Mouse (Mus musculus) layer of hippocampus, postnatal 25 days (tissue): ENCODE data around the gene Dpep1. TPM values are rescaled to one million over a fixed set of nuclear protein-coding genes. Genes with fewer than 3 reads are reported as not detected.
"Not testable (repeated sequence)": the region's sequence is repeated elsewhere in the genome, so short reads cannot be mapped to it uniquely, and the experiment has no call there.

Experiments used
- DNase-seq, 2 experiments: peaks; one replicate each; pipeline ENCODE4 v3.0.0; 2022; ENCODE audit warnings: mixed read lengths in 2 of 2, low spot score in 1 of 2; ENCODE audit errors: extremely low spot score in 1 of 2
- total RNA-seq, 2 experiments: library from RNA; stranded (reverse); gene quantifications; 2 replicates each; pipeline ENCODE4 v1.2.3; 2021

Gene Dpep1
- under 1 TPM; 0.17 to 0.23 TPM for total RNA-seq

DNA sequence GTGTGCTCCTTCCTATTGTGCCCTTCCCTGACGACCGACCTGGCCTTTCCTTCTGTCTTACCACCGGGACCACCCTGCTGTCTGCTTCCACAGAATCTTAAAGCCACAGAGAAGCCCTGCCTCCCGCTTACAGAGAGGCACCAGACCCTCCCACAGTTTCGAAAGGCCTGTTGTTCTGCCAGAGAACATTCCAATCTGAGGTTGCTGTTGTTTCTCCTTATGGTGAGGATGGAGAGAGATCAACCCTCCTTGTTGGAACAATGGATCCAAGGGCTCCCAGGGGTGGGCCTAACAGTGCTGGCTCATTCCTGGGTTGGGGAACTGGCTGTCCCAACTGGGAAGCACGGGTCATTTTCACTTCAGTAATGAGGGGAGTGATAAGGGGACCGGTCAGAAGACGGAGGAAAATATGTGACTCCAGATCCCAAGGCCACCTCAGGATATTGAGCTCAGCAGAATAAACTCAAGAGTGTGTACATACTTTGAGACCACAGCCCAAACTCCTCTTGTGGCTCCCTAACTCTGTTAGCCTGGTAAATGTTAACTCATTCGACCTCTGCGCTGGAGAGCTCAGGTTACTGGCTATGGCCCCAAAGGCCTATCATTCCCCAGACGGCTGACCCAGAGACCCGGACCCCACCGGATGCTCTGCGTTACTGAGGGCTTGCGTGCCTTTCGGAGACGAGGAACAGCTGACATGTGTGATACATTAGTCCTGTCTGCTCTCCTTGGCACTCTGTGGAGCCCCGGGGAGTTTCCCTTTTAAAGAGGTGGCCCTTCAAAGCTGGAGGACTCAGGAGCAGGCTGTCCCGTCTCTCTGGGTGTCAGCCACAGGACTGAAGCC lies at the start of gene Dpep1:
Gene Dpep1 (plus strand): TSS at position 677 of the 844 bp plus-strand sequence.
- DNase-seq = no peak

DNA sequence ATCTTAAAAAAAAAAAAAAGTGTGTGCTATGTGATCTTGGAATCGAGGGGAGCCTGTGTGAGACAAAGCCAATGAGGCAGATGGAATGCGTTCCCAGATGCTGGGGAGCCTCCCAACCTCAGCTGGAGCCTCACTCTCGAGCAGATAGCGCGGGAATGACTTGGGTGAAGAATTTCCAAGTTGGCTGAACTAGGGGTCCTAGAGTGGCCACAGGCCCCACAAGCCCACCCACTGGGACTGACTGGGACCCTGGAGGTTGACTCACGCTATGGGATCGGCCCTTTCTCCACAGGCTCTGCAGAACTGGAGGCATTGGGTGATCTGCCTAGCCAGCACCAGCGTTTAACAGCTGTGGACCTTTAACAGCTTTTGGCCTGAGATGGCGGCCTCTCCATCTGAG lies 49.8 kb upstream of the Dpep1 start:
- no peak for DNase-seq

DNA sequence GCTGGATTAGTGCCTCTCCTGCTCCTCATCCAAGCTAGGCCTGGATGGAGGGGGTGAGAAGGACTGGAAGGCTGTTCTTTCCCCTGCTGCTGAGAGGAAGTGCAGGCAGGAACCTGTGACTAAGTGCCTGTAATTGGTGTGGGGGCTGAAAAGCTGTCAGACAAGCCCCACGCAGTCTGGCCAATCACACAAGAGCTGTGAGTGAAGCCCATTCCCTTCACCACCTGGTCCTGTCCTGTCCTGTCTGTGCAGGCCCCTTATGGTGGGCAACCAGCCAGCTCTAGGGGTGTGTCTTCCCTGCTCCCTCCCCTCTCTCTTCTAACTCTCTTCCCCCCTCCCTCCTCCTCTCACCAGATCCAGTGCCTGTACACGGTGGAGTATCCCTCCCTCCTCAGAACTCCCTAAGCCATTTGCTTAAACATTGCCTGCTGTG lies 48.4 kb upstream of the Dpep1 start:
- peak in 1 of 2 experiments; percentile 50 for DNase-seq

DNA sequence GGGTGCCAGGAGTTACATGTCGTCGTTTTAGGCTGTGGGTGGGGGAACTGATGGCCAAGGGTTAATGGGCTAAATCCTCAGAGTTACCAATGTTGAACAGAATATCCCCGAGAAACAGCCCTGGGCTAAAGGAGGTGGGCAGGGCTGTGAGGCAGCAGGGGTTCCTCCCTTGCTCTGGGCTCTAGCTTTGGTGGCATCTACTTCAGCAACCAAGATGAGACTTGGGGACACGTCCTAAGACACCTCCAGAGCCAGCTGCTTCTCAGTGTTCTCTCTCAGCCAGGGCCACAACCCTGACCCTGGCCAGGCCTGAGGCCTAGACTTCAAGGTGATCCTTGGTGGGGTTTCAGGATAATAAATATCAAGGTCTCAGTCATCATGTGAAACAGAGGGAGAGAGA lies 47.3 kb upstream of the Dpep1 start:
- no peak for DNase-seq

DNA sequence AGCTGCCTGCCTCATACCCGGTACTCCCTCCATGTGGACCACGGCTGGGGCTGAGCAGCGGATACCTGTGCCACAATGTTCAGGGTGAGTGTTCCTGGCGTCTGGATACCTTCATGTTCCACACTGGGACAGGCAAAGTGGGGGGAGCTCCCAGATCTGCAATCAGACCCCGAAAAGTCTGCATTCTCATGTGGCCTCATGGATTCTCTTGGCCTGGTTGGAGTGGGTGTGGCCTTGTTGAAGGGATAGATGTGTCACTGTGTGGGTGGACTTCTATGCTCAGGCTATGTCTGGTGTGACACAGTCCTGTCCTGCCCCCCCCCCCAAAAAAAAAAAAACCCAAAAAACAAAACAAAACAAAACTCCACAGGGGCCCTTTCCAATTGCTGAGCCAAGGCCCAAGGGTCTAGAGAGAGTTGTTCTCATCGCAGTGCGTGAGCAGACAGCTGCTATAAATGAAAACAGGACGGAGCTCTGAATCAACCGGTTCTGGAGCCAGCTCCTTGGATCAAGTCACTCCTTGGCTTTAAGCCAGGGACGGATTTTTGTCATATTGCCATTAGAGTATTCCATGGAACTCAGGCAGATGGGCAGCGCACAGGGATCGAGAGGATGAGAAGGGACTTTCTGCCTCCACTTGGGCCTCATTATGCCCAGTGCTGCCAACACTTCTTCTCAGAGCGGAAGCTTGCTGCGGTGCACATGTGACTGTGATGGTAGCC lies 44.1 kb upstream of the Dpep1 start:
- DNase-seq = peak in 1 of 2 experiments; percentile 53

DNA sequence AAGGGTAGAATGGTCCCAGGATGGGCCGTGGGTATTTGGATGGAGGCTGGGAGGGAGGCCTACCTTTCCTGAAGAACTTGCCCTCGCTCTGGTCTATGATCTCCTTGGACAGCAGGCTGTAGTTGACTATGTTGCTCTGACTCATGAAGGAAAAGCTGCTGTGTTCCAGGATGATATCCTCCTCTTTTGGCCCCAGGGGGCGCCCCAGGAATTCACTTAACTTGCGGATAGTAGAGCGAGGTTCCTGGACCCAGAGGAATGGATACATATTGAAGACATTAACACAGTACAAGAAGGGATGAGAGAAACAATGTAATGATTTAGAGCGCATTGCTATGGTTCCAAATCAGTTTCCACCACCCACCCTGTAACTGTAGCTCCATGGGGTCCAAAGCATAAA lies 40.8 kb upstream of the Dpep1 start:
- no peak for DNase-seq

DNA sequence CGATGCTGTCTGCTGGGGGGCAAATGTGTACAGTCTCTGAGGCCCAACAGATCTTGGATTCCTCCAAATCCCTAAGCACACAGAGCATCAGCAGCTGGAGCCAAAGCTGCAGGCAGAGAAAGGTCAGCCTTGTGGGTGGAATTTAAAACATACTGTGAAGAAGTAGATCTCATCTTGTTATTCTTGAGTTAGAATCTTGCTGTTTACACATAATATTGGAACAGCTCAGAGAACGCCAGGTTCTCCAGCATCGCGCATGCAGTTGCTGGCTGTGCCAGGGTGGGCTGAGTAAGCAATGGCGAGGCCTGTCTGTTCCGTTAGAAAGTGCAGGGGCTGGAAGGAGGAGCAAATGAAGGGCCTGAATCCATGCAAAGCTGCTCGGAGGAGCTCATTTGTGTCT lies 39.7 kb upstream of the Dpep1 start:
- no peak for DNase-seq

DNA sequence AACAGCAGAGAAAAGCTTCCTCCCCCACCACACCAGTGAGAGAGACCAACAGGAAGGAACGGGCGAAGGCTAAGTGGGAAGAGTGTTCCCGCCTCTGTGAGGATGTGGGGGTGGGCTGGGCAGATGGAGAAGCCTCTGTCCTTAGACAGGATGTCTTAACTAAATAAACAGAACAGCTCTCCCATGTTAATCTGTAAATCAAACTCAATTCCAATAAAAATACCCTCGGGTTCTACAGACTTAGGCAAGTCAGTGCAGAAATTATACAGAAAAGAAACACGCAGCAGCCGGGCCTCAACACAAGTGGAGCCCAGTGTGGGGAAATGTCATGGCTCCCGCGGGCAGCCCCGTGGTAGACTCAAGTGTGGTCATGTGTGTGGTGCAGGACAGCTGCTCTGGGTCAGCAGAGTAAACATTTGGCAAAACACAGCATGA lies 35.3 kb upstream of the Dpep1 start:
- DNase-seq = no peak

DNA sequence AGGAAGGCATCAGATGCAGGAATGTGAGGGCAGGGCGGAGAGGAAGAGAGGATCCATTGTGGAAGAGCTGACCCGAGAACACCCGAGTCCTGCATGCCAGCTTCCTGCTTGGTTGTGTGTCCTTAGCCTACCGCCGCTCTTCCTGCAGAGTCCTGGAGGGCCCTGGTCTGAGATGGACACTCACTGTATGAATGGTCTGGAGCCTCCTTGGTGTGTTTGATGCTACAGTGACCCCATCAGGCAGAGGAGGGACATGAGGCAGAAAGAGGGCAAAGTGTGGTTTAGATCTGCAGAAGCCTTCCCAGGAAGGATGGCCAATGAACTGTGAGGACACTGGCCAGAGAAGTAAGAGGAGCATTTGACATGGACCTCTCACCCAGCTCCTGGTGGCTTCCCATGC lies 30.9 kb upstream of the Dpep1 start:
- DNase-seq = no peak

DNA sequence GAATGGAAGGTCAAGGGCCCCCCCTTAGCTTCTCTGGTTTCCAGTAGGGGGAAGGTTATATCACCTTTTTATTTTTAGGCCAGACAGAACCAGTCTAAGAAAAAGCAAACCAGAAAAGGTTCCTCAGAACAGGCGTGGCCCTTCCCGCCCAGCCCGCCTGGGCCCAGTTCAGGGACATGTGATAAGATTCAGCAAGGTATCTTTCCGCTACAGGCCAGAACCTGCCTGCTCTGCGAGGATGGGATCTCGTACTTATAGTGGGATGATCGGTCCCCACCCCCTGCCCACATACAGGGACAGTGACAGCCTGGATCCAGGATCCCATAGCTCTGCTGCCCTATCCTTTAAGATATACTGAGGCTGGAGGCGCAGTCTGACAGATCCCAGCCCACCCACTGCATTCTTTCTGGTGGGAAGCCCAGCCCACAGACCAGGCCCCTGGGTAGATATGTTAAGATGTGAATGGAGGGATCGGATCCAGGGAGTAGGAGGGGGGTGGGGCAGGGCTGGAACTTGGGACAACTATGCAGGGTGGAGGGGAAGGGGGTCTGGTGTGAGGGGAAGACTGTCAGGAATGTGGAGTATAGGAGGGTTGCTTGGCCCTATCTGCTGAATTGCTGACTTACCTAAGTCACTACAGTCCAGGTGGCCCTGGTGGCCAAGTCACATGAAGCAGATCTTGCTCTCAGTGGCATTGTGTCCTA lies 29.8 kb upstream of the Dpep1 start:
- no peak for DNase-seq

DNA sequence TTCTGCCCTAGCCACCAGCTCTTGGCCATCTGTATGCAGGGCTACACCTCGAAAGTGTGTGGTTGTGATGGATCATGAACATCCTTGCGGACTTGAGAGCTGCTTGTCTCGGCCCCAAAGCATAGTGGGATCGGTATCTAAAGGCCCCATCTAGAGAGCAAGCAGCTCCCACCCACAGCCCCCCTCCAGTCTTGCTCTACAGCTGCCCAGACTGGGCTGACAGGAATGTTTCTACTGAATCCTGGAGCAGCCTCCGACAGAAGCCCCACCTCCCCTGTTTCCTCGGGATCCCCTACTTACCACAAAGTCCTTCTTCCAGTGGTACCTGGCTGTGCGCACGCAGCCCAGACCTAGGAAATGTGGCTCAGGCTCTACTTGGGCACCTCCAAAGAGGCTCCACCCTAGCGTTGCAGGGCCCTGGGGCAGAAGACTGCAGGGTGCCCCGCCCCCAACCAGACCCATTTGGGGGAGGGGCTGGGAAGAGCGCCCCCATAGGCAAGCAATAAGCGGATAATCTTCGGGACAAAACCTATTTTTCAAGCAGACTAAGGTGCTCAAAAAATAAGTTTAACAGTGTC lies 28.1 kb upstream of the Dpep1 start, which contains the start of gene Sult5a1:
Gene Sult5a1 (minus strand): TSS at position 428 of the 578 bp plus-strand sequence.
- DNase-seq = no peak

DNA sequence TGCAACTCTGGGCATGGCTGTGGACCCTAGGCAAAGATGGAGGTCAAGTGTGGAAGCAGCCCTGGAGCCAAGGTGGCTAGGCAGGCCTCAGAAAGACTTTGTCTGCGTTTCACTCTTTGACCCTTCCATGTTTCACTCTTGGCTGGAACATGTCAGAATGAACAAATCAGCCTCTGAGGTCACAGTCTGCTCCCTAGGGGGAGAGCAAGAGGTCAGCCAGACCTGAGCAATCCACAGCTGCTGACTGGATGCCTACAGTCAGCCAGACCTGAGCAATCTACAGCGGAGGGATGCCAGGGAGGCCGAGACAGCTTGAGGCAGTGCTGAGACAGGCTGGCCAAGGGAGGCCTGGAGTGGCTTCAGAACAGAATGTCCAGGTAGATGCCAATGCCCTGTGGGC lies 4.7 kb upstream of the Dpep1 start:
- DNase-seq = no peak

DNA sequence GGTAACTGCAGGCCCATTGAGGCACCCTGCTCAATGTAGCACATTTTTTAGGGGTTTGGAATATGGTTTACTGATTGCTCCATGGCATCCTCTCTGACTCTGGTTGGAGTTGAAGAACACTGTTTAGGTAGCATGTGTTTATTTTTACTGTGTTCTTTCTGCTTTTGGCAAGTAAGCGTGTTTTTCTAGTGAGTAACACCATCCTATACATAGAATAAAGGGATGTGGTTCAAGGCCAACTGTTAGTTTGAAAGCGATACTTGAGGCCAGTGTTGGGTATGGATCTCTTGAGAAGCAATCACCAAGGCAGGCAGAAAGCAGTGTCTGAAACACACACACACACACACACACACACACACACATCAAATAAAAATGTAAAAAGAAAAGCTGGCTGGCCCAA lies 2.0 kb downstream of the Dpep1 start:
- no peak for DNase-seq

DNA sequence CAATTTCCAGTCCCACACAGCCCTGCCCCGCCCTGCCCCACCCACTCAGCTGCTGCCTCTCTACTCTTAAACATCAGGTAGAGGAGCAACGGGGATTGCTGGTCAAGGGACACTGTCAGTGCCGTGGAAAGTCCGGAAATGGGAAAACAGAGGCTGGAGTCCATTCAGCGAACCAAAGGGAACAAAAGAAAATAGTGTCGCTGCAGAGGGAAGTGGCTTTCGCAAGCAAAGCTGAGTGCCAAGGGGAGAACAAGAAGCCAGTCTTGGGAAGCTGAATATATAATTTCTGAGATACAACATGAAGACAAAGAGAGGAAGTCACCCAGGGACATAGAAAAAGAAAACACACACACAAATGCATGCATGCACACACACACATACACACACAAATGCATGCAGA lies 2.8 kb downstream of the Dpep1 start:
- DNase-seq = no peak

DNA sequence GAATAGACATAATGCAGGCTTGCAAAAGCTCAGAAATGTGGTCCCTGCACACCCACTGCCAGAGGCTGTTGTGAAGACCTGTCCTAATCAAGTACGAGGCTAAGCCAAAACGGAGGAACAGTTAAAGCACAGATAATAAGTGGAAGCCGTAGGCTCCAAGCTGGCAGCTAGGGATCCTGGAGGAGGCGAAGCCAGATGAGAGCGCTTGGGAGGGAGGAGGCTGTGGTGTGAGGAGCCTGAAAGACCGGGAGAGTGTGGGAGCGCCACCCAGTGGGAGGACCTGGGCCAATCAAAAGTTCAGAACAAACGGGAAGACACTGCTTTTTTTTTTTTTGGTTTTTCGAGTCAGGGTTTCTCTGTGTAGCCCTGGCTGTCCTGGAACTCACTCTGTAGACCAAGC lies 4.6 kb downstream of the Dpep1 start:
- peak; percentile 59 to 83 for DNase-seq

DNA sequence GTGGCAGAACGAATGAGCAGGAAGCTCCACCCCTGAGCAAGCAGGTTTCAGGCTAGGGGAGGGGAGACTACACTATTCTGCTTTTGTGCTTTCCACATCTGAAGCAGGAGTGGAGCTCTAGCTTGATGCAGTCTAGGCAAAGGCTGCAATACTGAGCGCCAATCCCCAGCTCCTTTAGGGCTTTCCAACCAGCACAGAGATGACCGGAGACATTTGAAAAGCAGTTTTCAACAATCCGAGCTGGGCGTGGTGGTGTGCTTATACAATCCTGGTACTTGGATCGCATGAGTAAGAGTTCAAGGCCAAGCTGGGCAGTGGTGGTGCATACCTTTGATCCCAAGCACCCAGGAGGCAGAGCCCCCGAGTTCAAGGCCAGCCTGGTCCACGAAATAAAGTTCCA lies 5.9 kb downstream of the Dpep1 start:
- DNase-seq = no peak

DNA sequence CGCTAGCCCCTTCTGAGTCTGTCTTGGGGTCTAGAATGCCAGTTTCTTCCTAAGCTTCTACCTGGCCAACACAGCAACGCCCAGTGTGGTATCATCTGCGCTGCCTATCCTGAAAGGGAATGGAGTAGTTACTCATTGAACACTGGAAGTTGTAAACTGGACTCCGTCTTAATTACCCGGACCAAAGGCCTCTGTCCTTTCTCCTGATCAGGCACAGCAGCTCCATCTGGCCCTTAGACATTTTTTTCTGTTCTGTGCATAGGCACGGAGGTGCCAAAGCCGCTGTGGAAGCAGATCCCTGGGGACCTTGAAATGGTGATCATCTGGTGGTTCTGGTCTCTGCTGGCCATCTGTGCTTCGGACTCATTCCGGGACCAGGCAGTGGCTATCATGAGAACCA lies 7.7 kb downstream of the Dpep1 start:
- DNase-seq = no peak

DNA sequence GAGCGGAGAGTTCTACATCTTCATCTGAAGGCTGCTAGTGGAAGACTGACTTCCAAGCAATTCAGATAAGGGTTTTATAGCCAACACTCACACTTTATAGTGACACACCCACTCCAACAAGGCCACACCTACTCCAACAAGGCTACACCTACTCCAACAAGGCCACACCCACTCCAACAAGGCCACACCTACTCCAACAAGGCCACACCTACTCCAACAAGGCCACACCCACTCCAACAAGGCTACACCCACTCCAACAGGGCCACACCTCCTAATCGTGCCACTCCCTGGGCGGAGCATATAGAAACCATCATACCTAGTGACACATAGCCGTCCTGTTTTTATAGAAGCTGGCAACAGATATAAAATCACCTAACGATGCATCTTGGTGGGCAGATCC lies 11.0 kb downstream of the Dpep1 start:
- not testable (repeated sequence) for DNase-seq

DNA sequence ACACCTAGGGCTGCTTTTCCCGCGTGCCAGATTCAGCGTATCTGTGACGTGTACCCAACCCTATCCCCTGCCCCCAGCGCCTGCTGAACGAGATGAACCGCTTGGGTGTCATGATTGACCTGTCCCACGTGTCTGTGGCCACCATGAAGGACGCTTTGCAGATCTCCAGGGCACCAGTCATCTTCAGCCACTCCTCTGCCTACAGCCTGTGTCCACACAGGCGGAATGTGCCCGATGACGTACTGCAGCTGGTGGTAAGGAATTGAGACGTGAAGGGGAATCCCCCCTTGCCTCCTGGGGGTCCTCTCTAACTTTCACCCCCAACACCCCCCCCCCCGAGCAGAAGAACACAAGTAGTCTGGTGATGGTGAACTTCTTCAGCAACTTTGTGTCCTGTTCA lies 13.8 kb downstream of the Dpep1 start:
- no peak for DNase-seq

DNA sequence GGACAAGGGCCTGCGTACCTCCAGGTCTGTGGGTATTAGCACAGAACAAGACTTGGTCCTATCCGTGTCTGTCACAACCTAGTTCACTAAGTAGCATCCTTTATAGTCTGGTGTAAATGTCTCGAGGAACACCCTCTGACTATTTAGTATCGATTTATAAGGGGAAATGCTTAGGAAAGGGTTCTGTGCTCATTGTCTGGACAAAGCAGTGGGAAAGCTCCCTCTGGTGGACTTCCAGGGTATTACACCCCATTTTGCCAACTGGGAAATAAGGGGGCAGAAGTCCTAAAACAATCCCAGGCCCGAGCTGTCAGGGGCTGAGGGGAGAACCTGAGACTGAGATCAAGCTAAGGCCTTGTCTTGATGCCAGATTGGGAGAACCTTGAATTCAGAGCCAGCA lies 16.2 kb downstream of the Dpep1 start:
- peak; percentile 59 to 92 for DNase-seq

DNA sequence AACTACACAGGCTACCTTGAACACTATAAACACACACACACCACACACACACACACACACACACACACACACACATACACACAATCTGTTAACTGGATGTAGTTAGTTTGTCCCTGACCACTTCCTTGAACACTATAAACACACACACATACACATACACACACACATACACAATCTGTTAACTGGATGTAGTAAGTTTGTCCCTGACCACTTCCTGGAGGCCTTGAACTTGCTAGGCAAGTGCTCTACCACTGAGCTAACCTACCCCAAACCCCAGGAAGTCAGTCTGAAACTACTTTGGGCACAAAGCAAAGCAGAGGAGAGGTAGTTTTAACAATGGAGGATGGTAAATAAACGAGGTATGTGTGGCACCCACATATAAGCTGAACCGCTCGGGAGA lies 17.5 kb downstream of the Dpep1 start:
- DNase-seq = no peak
